Mouse (Mus musculus): ENCODE data around the gene Mettl1.
"Not testable (repeated sequence)": the region's sequence is repeated elsewhere in the genome, so short reads cannot be mapped to it uniquely, and the experiment has no call there.

The Mettl1 gene

GRCm38 (mm10) chr10:127047954-127048353 lies 6.7 kb downstream of the Mettl1 start, which contains the start of gene Cyp27b1:
TSS of gene Cyp27b1 (plus strand) at chr10:127048250.
- DNase-seq (ENCODE audit: low spot score in 2 of 2): no peak

GRCm38 (mm10) chr10:127048608-127049394 lies 7.6 kb downstream of the Mettl1 start:
- no peak for DNase-seq (ENCODE audit: low spot score in 2 of 2)

- DNase-seq (ENCODE audit: low spot score in 2 of 2): no peak
Observed at GRCm38 (mm10) chr10:127049395-127050118, 8.3 kb downstream of the Mettl1 start.

GRCm38 (mm10) chr10:127050119-127050474 lies 8.9 kb downstream of the Mettl1 start:
- DNase-seq (ENCODE audit: low spot score in 2 of 2): no peak

GRCm38 (mm10) chr10:127054646-127055045 lies 13.4 kb downstream of the Mettl1 start:
- DNase-seq (ENCODE audit: low spot score in 2 of 2): no peak

GRCm38 (mm10) chr10:127055406-127055805 lies 14.2 kb downstream of the Mettl1 start:
- DNase-seq (ENCODE audit: low spot score in 2 of 2): no peak

- DNase-seq (ENCODE audit: low spot score in 2 of 2): no peak
Observed at GRCm38 (mm10) chr10:127056490-127056889, 15.3 kb downstream of the Mettl1 start.

GRCm38 (mm10) chr10:127058161-127058560 lies 16.9 kb downstream of the Mettl1 start:
- DNase-seq (ENCODE audit: low spot score in 2 of 2): peak; percentile 56 to 66

- no peak for DNase-seq (ENCODE audit: low spot score in 2 of 2)
Observed at GRCm38 (mm10) chr10:127058708-127059107, 17.5 kb downstream of the Mettl1 start.

GRCm38 (mm10) chr10:127059174-127059967 lies 18.2 kb downstream of the Mettl1 start:
- no peak for DNase-seq (ENCODE audit: low spot score in 2 of 2)

GRCm38 (mm10) chr10:127059968-127060916 lies 19.0 kb downstream of the Mettl1 start, which contains the start of gene March9:
TSS of gene March9 (minus strand) at chr10:127060184.
- DNase-seq (ENCODE audit: low spot score in 2 of 2): peak; percentile 66 to 69

- no peak for DNase-seq (ENCODE audit: low spot score in 2 of 2)
Observed at GRCm38 (mm10) chr10:127061085-127061484, 19.9 kb downstream of the Mettl1 start.

- DNase-seq (ENCODE audit: low spot score in 2 of 2): no peak
Observed at GRCm38 (mm10) chr10:127061513-127061912, 20.3 kb downstream of the Mettl1 start.

GRCm38 (mm10) chr10:127062101-127062500 lies 20.9 kb downstream of the Mettl1 start:
- DNase-seq (ENCODE audit: low spot score in 2 of 2): not testable (repeated sequence)

- DNase-seq (ENCODE audit: low spot score in 2 of 2): no peak
Observed at GRCm38 (mm10) chr10:127062503-127062902, 21.3 kb downstream of the Mettl1 start.

GRCm38 (mm10) chr10:127063239-127063872 lies 22.1 kb downstream of the Mettl1 start, which contains the start of gene Cdk4:
TSS of gene Cdk4 (plus strand) at chr10:127063534.
- DNase-seq (ENCODE audit: low spot score in 2 of 2): peak; percentile 96 to 99

GRCm38 (mm10) chr10:127063913-127064870 lies 23.0 kb downstream of the Mettl1 start:
- no peak for DNase-seq (ENCODE audit: low spot score in 2 of 2)

- DNase-seq (ENCODE audit: low spot score in 2 of 2): no peak
Observed at GRCm38 (mm10) chr10:127065981-127066380, 24.8 kb downstream of the Mettl1 start.

GRCm38 (mm10) chr10:127066519-127067018 lies 25.4 kb downstream of the Mettl1 start:
- DNase-seq (ENCODE audit: low spot score in 2 of 2): no peak
